Mouse (Mus musculus) left cerebral cortex, postnatal 10 days (tissue): Measurements from ENCODE around the gene Galk1. TPM values are rescaled to one million over a fixed set of nuclear protein-coding genes. Genes with fewer than 3 reads are reported as not detected.

Experiments used
- total RNA-seq, 2 experiments: library from RNA; stranded (reverse); gene quantifications; 2 replicates each; pipeline ENCODE4 v1.2.3; 2021

Gene Galk1
- total RNA-seq, 2 experiments from 2014 or later = 25.6 to 28.1 TPM

Other genes with a start within 250 kb of the Galk1 start
- gene Tmem94, start 247.3 kb downstream of the Galk1 start, total RNA-seq = 10 to 100 TPM; 37.7 to 40.0 TPM
- 10 to 100 TPM; 15.7 to 17.7 TPM for gene Caskin2, start 199.1 kb downstream of the Galk1 start, total RNA-seq
- gene Tsen54, start 198.0 kb downstream of the Galk1 start, total RNA-seq = 10 to 100 TPM; 13.9 to 14.2 TPM
- 1 to 10 TPM in 1 of 2 experiments, under 1 TPM in 1; 0.63 to 1.6 TPM for gene Llgl2, start 188.7 kb downstream of the Galk1 start, total RNA-seq
- gene Myo15b, start 154.3 kb downstream of the Galk1 start, total RNA-seq = under 1 TPM; 0.17 to 0.93 TPM
- gene Smim5, start 112.8 kb downstream of the Galk1 start, total RNA-seq = under 1 TPM in 1 of 2 experiments, not detected in 1; 0.41 TPM
- not detected for gene Smim6, start 100.7 kb downstream of the Galk1 start, total RNA-seq
- 10 to 100 TPM; 55.3 to 60.9 TPM for gene Sap30bp, start 79.4 kb downstream of the Galk1 start, total RNA-seq
- gene Recql5, start 79.2 kb downstream of the Galk1 start, total RNA-seq = 10 to 100 TPM; 17.1 to 20.9 TPM
- 1 to 10 TPM; 4.7 to 4.8 TPM for gene Itgb4, start 38.0 kb downstream of the Galk1 start, total RNA-seq
- 100 to 1,000 TPM; 320 to 336 TPM for gene H3f3b, start 15.2 kb upstream of the Galk1 start, total RNA-seq
- gene Unk, start 17.6 kb upstream of the Galk1 start, total RNA-seq = 10 to 100 TPM; 24.8 to 25.8 TPM
- 1 to 10 TPM in 1 of 2 experiments, under 1 TPM in 1; 0.63 to 1.2 TPM for gene Unc13d, start 65.2 kb upstream of the Galk1 start, total RNA-seq
- 100 to 1,000 TPM; 229 to 234 TPM for gene Wbp2, start 74.3 kb upstream of the Galk1 start, total RNA-seq
- 1 to 10 TPM; 6.2 to 7.9 TPM for gene Trim47, start 114.5 kb upstream of the Galk1 start, total RNA-seq
- 1 to 10 TPM; 6.2 to 6.6 TPM for gene Trim65, start 118.4 kb upstream of the Galk1 start, total RNA-seq
- gene Mrpl38, start 126.1 kb upstream of the Galk1 start, total RNA-seq = 10 to 100 TPM; 52.2 to 54.6 TPM
- 100 to 1,000 TPM in 1 of 2 experiments, 10 to 100 TPM in 1; 96.2 to 100 TPM for gene Fbf1, start 155.4 kb upstream of the Galk1 start, total RNA-seq
- gene Ten1, start 186.1 kb upstream of the Galk1 start, total RNA-seq = 10 to 100 TPM; 44.8 to 50.9 TPM
- 100 to 1,000 TPM; 110 to 118 TPM for gene Acox1, start 186.3 kb upstream of the Galk1 start, total RNA-seq
- gene Evpl, start 225.4 kb upstream of the Galk1 start, total RNA-seq = under 1 TPM; 0.77 to 0.97 TPM